Mouse (Mus musculus): ENCODE measurements at regions not wholly inside any gene's neighbourhood (a gene's known extent, or its start where the extent isn't known, plus 50 kb on each side); places are given as distances from the start of the nearest gene placed in this dataset.

DNA sequence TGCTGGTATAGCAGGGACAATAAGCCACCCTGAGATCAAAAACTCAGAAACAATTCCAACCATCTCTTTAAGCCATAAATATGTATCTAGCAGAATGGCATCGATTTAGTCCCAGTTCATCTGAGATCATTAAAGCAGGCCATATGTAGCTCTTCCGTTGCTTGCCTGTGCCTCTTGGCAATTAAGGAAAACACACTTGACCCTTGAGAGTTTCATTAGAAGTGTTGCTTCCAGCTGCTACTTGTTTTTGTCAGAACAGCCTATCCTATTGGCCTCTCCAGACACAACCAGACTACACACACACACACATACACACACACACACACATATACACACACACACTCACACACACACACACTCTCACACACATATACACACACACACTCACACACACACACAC, 71.5 kb upstream of the Actbl2 start:
- Histone ChIP-seq H3K4me1 (ENCODE audit: control insufficient read depth in 1 of 2, insufficient read depth in 2 of 2, low read length in 2 of 2) (no peaks in the 10 kb centered on the region), H3K4me3 (ENCODE audit: control insufficient read depth in 1 of 2, insufficient read depth in 1 of 2, low read depth in 2 of 2, low read length in 2 of 2) (no peak overlapping the region), H3K27me3 (ENCODE audit: control insufficient read depth in 1 of 2, insufficient read depth in 2 of 2, low read length in 2 of 2) (no peaks in the 10 kb centered on the region), H3K36me3 (ENCODE audit: control insufficient read depth in 1 of 2, insufficient read depth in 2 of 2, low read length in 2 of 2) (no peaks in the 10 kb centered on the region), H3K9me3 (replicated peaks; ENCODE audit: insufficient read depth, low read length) (no peaks in the 10 kb centered on the region), H3K79me2 (ENCODE audit: control insufficient read depth, insufficient read depth, low read length, poor library complexity) (no peaks in the 10 kb centered on the region), H3K9ac (ENCODE audit: control insufficient read depth, low read depth, low read length, poor library complexity, severe bottlenecking) (no peak overlapping the region), H3K27ac (ENCODE audit: control insufficient read depth, low read depth, low read length) (no peak overlapping the region)
- no peak for DNase-seq (ENCODE audit: low read depth, low spot score)
- TF ChIP-seq NELFE (IDR thresholded peaks at IDR 0.05; ENCODE audit: low read depth, low read length) (no peak), TAL1 (IDR thresholded peaks at IDR 0.05; ENCODE audit: low read length) (no peak), MYB (IDR thresholded peaks at IDR 0.05; ENCODE audit: low read depth, low read length) (no peak), CHD2 (IDR thresholded peaks at IDR 0.05; ENCODE audit: low read length) (no peak), MEF2A (IDR thresholded peaks at IDR 0.05; ENCODE audit: extremely low read depth, insufficient replicate concordance, low read depth, low read length, poor library complexity, severe bottlenecking) (no peak), POLR2A (IDR thresholded peaks at IDR 0.05; ENCODE audit: control insufficient read depth in 1 of 2, insufficient read depth in 1 of 2, low read depth in 1 of 2, low read length in 2 of 2, poor library complexity in 1 of 2) (no peak), RAD21 (IDR thresholded peaks at IDR 0.05; ENCODE audit: low read depth, low read length) (no peak), USF1 (IDR thresholded peaks at IDR 0.05; ENCODE audit: low read depth, low read length) (no peak), TBP (IDR thresholded peaks at IDR 0.05; ENCODE audit: low read depth, low read length) (no peak), ZNF384 (IDR thresholded peaks at IDR 0.05; ENCODE audit: low read depth, low read length) (no peak), ZKSCAN1 (IDR thresholded peaks at IDR 0.05; ENCODE audit: low read depth, low read length) (no peak), UBTF (IDR thresholded peaks at IDR 0.05; ENCODE audit: borderline replicate concordance, insufficient read depth, low read depth, low read length) (no peak), MYC (IDR thresholded peaks at IDR 0.05; ENCODE audit: low read depth, low read length) (no peak), HCFC1 (IDR thresholded peaks at IDR 0.05; ENCODE audit: low read depth, low read length) (no peak), GABPA (IDR thresholded peaks at IDR 0.05; ENCODE audit: low read depth, low read length) (no peak), CTCF (IDR thresholded peaks at IDR 0.05 in 2 of 3, conservative IDR thresholded peaks at IDR 0.05 in 1 of 3; ENCODE audit: control insufficient read depth in 1 of 3, insufficient read depth in 1 of 3, low read depth in 2 of 3, low read length in 3 of 3, poor library complexity in 1 of 3, severe bottlenecking in 1 of 3) (no peak)

DNA sequence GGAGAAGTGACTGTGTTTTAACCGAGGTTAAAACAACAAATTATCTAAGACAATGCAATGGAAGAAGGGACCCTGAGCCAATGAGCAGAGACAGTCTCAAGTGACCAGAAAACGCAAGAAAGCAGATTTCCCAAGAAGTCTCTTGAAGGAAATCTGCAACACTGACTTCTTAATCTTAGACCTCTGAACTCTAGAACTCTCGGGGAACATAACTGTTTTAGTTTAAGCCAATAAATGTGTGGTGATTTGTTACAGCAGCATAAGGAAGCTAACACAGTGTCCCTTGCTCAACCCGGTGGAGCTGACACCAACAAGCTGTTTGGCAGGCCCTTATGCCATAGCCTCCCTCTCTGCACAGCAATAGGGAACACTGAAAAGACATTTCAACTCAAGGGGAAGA, 69.0 kb upstream of the Actbl2 start:
- H3K27ac ChIP-seq (ENCODE audit: control insufficient read depth, low read depth, low read length), result no peak overlapping the region
- H3K4me1 ChIP-seq (ENCODE audit: control insufficient read depth in 1 of 2, insufficient read depth in 2 of 2, low read length in 2 of 2), result no peaks in the 10 kb centered on the region
- H3K79me2 ChIP-seq (ENCODE audit: control insufficient read depth, insufficient read depth, low read length, poor library complexity), result no peaks in the 10 kb centered on the region
- H3K9me3 ChIP-seq (replicated peaks; ENCODE audit: insufficient read depth, low read length), result no peaks in the 10 kb centered on the region
- no peaks in the 10 kb centered on the region for H3K27me3 ChIP-seq (ENCODE audit: control insufficient read depth in 1 of 2, insufficient read depth in 2 of 2, low read length in 2 of 2)
- H3K4me3 ChIP-seq (ENCODE audit: control insufficient read depth in 1 of 2, insufficient read depth in 1 of 2, low read depth in 2 of 2, low read length in 2 of 2), result no peak overlapping the region
- TF ChIP-seq RCOR1 (IDR thresholded peaks at IDR 0.05; ENCODE audit: low read depth, low read length) (no peak), HCFC1 (IDR thresholded peaks at IDR 0.05; ENCODE audit: low read depth, low read length) (no peak), NELFE (IDR thresholded peaks at IDR 0.05; ENCODE audit: low read depth, low read length) (no peak), MAX (IDR thresholded peaks at IDR 0.05; ENCODE audit: low read length) (no peak), GABPA (IDR thresholded peaks at IDR 0.05; ENCODE audit: low read depth, low read length) (no peak)
- no peak overlapping the region for H3K9ac ChIP-seq (ENCODE audit: control insufficient read depth, low read depth, low read length, poor library complexity, severe bottlenecking)
- DNase-seq (ENCODE audit: low read depth, low spot score), result no peak
- H3K36me3 ChIP-seq (ENCODE audit: control insufficient read depth in 1 of 2, insufficient read depth in 2 of 2, low read length in 2 of 2), result no peaks in the 10 kb centered on the region
